Mouse (Mus musculus) heart, adult 2 months (tissue): ENCODE data around the gene Vti1a.

Experiments used
- CTCF ChIP-seq: fragments of 200-600 bp; IDR thresholded peaks from 2 replicates; pipeline ENCODE4 v1.8.1; 2022; ENCODE audit warnings: antibody characterized with exemption, mild to moderate bottlenecking, moderate library complexity
- POLR2A ChIP-seq: fragments of 200-500 bp; IDR thresholded peaks from 2 replicates; pipeline ENCODE4 v1.6.1; 2011; ENCODE audit warnings: mild to moderate bottlenecking, low read depth, low read length, control low read depth; ENCODE audit not compliant: insufficient read depth

GRCm38 (mm10) chr19:55564104-55564938 is 248.2 kb downstream of the Vti1a start:
- no peak for TF ChIP-seq POLR2A
- TF ChIP-seq CTCF: no peak
